Mouse (Mus musculus) left cerebral cortex, adult 11 months (tissue): Measurements from ENCODE around the gene Mab21l2.

Source experiments
- DNase-seq: peaks from one replicate; pipeline ENCODE4 v3.0.0; 2022; ENCODE audit warnings: low spot score

Gene Mab21l2

GRCm38 (mm10) chr3:86548091-86549015 lies at the start of gene Mab21l2:
Gene Mab21l2 (minus strand): TSS chr3:86548629.
- no peak for DNase-seq

GRCm38 (mm10) chr3:86575312-86575711 lies 26.9 kb upstream of the Mab21l2 start:
- no peak for DNase-seq

- no peak for DNase-seq
Measured at GRCm38 (mm10) chr3:86572519-86573244, 24.3 kb upstream of the Mab21l2 start.

GRCm38 (mm10) chr3:86571518-86571917 lies 23.1 kb upstream of the Mab21l2 start:
- DNase-seq, result no peak

GRCm38 (mm10) chr3:86567312-86567711 lies 18.9 kb upstream of the Mab21l2 start:
- no peak for DNase-seq

- DNase-seq, result no peak
Measured at GRCm38 (mm10) chr3:86561396-86561795, 13.0 kb upstream of the Mab21l2 start.

GRCm38 (mm10) chr3:86561023-86561344 lies 12.6 kb upstream of the Mab21l2 start:
- no peak for DNase-seq

GRCm38 (mm10) chr3:86560281-86561022 lies 12.0 kb upstream of the Mab21l2 start:
- DNase-seq, result no peak

GRCm38 (mm10) chr3:86559635-86560034 lies 11.2 kb upstream of the Mab21l2 start:
- no peak for DNase-seq

- DNase-seq, result no peak
Measured at GRCm38 (mm10) chr3:86558976-86559375, 10.5 kb upstream of the Mab21l2 start.

- DNase-seq, result no peak
Measured at GRCm38 (mm10) chr3:86552170-86552569, 3.7 kb upstream of the Mab21l2 start.

- no peak for DNase-seq
Measured at GRCm38 (mm10) chr3:86551011-86551728, 2.7 kb upstream of the Mab21l2 start.

GRCm38 (mm10) chr3:86550301-86551010 lies 2.0 kb upstream of the Mab21l2 start:
- DNase-seq, result no peak

- no peak for DNase-seq
Measured at GRCm38 (mm10) chr3:86547251-86547791, 1.1 kb downstream of the Mab21l2 start.

GRCm38 (mm10) chr3:86546471-86547250 lies 1.8 kb downstream of the Mab21l2 start:
- no peak for DNase-seq

- no peak for DNase-seq
Measured at GRCm38 (mm10) chr3:86545945-86546344, 2.5 kb downstream of the Mab21l2 start.

- no peak for DNase-seq
Measured at GRCm38 (mm10) chr3:86544785-86545184, 3.6 kb downstream of the Mab21l2 start.

- DNase-seq, result no peak
Measured at GRCm38 (mm10) chr3:86541863-86542397, 6.5 kb downstream of the Mab21l2 start.

- no peak for DNase-seq
Measured at GRCm38 (mm10) chr3:86541074-86541614, 7.3 kb downstream of the Mab21l2 start.
